Mouse (Mus musculus) MEL (cell line): ENCODE results near the gene Col26a1. TPM values are rescaled to one million over a fixed set of nuclear protein-coding genes. Genes with fewer than 3 reads are reported as not detected.

Experiments used
- DNase-seq: peaks from one replicate; pipeline ENCODE4 v3.0.0; 2011; ENCODE audit warnings: low read depth, low spot score
- H3K27ac ChIP-seq: 2 replicates; pipeline ENCODE4 v1.5.1; 2012; ENCODE audit warnings: low read depth, mild to moderate bottlenecking, control low read depth, low read length, moderate library complexity; ENCODE audit not compliant: control insufficient read depth
- H3K27me3 ChIP-seq, 2 experiments: fragments of 150-350 bp in 1 of 2; sonication (generic) in 1 of 2; 2 replicates each; pipeline ENCODE4 v1.6.1; 2012; ENCODE audit warnings: low read length in 2 of 2, mild to moderate bottlenecking in 2 of 2, improper control_type of control experiment in 1 of 2, moderate library complexity in 1 of 2; ENCODE audit not compliant: insufficient read depth in 2 of 2, control insufficient read depth in 1 of 2
- H3K36me3 ChIP-seq, 2 experiments: 2 replicates each; pipeline ENCODE4 v1.6.1; 2012 to 2014; ENCODE audit warnings: low read length in 2 of 2, improper control_type of control experiment in 1 of 2, inconsistent platforms in 1 of 2, mild to moderate bottlenecking in 1 of 2; ENCODE audit not compliant: insufficient read depth in 2 of 2, control insufficient read depth in 1 of 2
- H3K4me1 ChIP-seq, 2 experiments: fragments of 150-350 bp in 1 of 2; sonication (generic) in 1 of 2; 2 replicates each; pipeline ENCODE4 v1.6.1; 2012; ENCODE audit warnings: low read length in 2 of 2, improper control_type of control experiment in 1 of 2, mild to moderate bottlenecking in 1 of 2; ENCODE audit not compliant: insufficient read depth in 2 of 2, control insufficient read depth in 1 of 2
- H3K4me3 ChIP-seq, 2 experiments: fragments of 150-350 bp in 1 of 2; sonication (generic) in 1 of 2; 2 replicates each; pipeline ENCODE4 v1.5.1; 2012; ENCODE audit warnings: low read depth in 2 of 2, low read length in 2 of 2, mild to moderate bottlenecking in 2 of 2, moderate library complexity in 2 of 2, control low read depth in 1 of 2, improper control_type of control experiment in 1 of 2; ENCODE audit not compliant: control insufficient read depth in 1 of 2, insufficient read depth in 1 of 2
- H3K79me2 ChIP-seq: 2 replicates; pipeline ENCODE4 v1.6.1; 2012; ENCODE audit warnings: mild to moderate bottlenecking, low read length, moderate library complexity; ENCODE audit not compliant: control insufficient read depth, poor library complexity, insufficient read depth
- H3K9ac ChIP-seq: 2 replicates; pipeline ENCODE4 v1.6.1; 2012; ENCODE audit warnings: low read depth, mild to moderate bottlenecking, control low read depth, low read length, moderate library complexity; ENCODE audit not compliant: control insufficient read depth, poor library complexity, severe bottlenecking
- H3K9me3 ChIP-seq: fragments of 150-350 bp; sonication (generic); replicated peaks from 2 replicates; pipeline ENCODE4 v1.6.1; 2012; ENCODE audit warnings: mild to moderate bottlenecking, low read length, improper control_type of control experiment, moderate library complexity; ENCODE audit not compliant: insufficient read depth
- CHD1 ChIP-seq: IDR thresholded peaks from 2 replicates; pipeline ENCODE4 v1.6.1; 2012; ENCODE audit warnings: low read depth, mild to moderate bottlenecking, inconsistent platforms, low read length, improper control_type of control experiment
- CHD2 ChIP-seq: IDR thresholded peaks from 2 replicates; pipeline ENCODE4 v1.6.1; 2011; ENCODE audit warnings: low read length, improper control_type of control experiment
- E2F4 ChIP-seq: IDR thresholded peaks from 2 replicates; pipeline ENCODE4 v1.6.1; 2011; ENCODE audit warnings: low read depth, low read length, improper control_type of control experiment, borderline replicate concordance
- ELF1 ChIP-seq: IDR thresholded peaks from 2 replicates; pipeline ENCODE4 v1.6.1; 2014; ENCODE audit warnings: low read depth, mild to moderate bottlenecking, inconsistent platforms, low read length, improper control_type of control experiment, moderate library complexity
- EP300 ChIP-seq, 2 experiments: IDR thresholded peaks; 2 replicates each; pipeline ENCODE4 v1.6.1; 2011; ENCODE audit warnings: improper control_type of control experiment in 2 of 2, low read length in 2 of 2, low read depth in 1 of 2, mild to moderate bottlenecking in 1 of 2
- ETS1 ChIP-seq: IDR thresholded peaks from 2 replicates; pipeline ENCODE4 v1.6.1; 2012; ENCODE audit warnings: low read depth, mild to moderate bottlenecking, inconsistent platforms, low read length, improper control_type of control experiment, moderate library complexity
- GATA1 ChIP-seq: IDR thresholded peaks from 2 replicates; pipeline ENCODE4 v1.6.1; 2011; ENCODE audit warnings: low read depth, low read length, improper control_type of control experiment
- HCFC1 ChIP-seq: IDR thresholded peaks from 2 replicates; pipeline ENCODE4 v1.6.1; 2012; ENCODE audit warnings: low read depth, mild to moderate bottlenecking, inconsistent platforms, low read length, improper control_type of control experiment, moderate library complexity
- KAT2A ChIP-seq: conservative IDR thresholded peaks from 2 replicates; pipeline ENCODE4 v1.6.1; 2012; ENCODE audit warnings: low read depth, low read length, improper control_type of control experiment, inconsistent platforms
- MAZ ChIP-seq: IDR thresholded peaks from 2 replicates; pipeline ENCODE4 v1.6.1; 2012; ENCODE audit warnings: low read depth, mild to moderate bottlenecking, inconsistent platforms, low read length, improper control_type of control experiment
- MXI1 ChIP-seq: IDR thresholded peaks from 2 replicates; pipeline ENCODE4 v1.6.1; 2011; ENCODE audit warnings: mild to moderate bottlenecking, low read depth, low read length, improper control_type of control experiment
- MYB ChIP-seq: IDR thresholded peaks from 2 replicates; pipeline ENCODE4 v1.6.1; 2011; ENCODE audit warnings: mild to moderate bottlenecking, low read depth, low read length, improper control_type of control experiment
- MYC ChIP-seq: IDR thresholded peaks from 2 replicates; pipeline ENCODE4 v1.6.1; 2011; ENCODE audit warnings: low read depth, mild to moderate bottlenecking, low read length, improper control_type of control experiment, moderate library complexity
- NELFE ChIP-seq: IDR thresholded peaks from 2 replicates; pipeline ENCODE4 v1.6.1; 2011; ENCODE audit warnings: low read depth, low read length, improper control_type of control experiment
- NRF1 ChIP-seq: IDR thresholded peaks from 2 replicates; pipeline ENCODE4 v1.6.1; 2014; ENCODE audit warnings: low read depth, mild to moderate bottlenecking, inconsistent platforms, low read length, improper control_type of control experiment, moderate library complexity; ENCODE audit not compliant: poor library complexity, insufficient read depth, severe bottlenecking
- POLR2A ChIP-seq, 2 experiments: IDR thresholded peaks; 2 replicates each; pipeline ENCODE4 v1.6.1; 2011 to 2012; ENCODE audit warnings: low read length in 2 of 2, mild to moderate bottlenecking in 2 of 2, control low read depth in 1 of 2, improper control_type of control experiment in 1 of 2, low read depth in 1 of 2, moderate library complexity in 1 of 2; ENCODE audit not compliant: control insufficient read depth in 1 of 2, insufficient read depth in 1 of 2, poor library complexity in 1 of 2
- SIN3A ChIP-seq: IDR thresholded peaks from 2 replicates; pipeline ENCODE4 v1.6.1; 2012; ENCODE audit warnings: low read length, improper control_type of control experiment, inconsistent platforms
- TBP ChIP-seq: IDR thresholded peaks from 2 replicates; pipeline ENCODE4 v1.8.0; 2011; ENCODE audit warnings: low read depth, low read length, improper control_type of control experiment
- USF2 ChIP-seq, 2 experiments: IDR thresholded peaks; 2 replicates each; pipeline ENCODE4 v1.6.1; 2011 to 2012; ENCODE audit warnings: improper control_type of control experiment in 2 of 2, low read length in 2 of 2, borderline replicate concordance in 1 of 2, inconsistent platforms in 1 of 2, low read depth in 1 of 2, mild to moderate bottlenecking in 1 of 2; ENCODE audit not compliant: insufficient read depth in 1 of 2
- ZC3H11A ChIP-seq: IDR thresholded peaks from 2 replicates; pipeline ENCODE4 v1.6.1; 2012; ENCODE audit warnings: low read depth, mild to moderate bottlenecking, inconsistent platforms, low read length, improper control_type of control experiment
- ZKSCAN1 ChIP-seq: IDR thresholded peaks from 2 replicates; pipeline ENCODE4 v1.6.1; 2012; ENCODE audit warnings: low read depth, mild to moderate bottlenecking, inconsistent platforms, low read length, improper control_type of control experiment, moderate library complexity
- polyA plus RNA-seq, 2 experiments: library from polyadenylated mRNA; stranded (reverse) in 1 of 2; unstranded in 1 of 2; fragments of >175 nt in 1 of 2; fragments of >200 nt in 1 of 2; gene quantifications; 2 replicates each; pipeline versions ENCODE4 v1.2.1 to v1.2.4; 2012; ENCODE audit warnings: low replicate concordance in 2 of 2, low read depth in 1 of 2; ENCODE audit not compliant: insufficient read length in 2 of 2, insufficient read depth in 1 of 2, missing spikeins in 1 of 2
- total RNA-seq: library from RNA; depleted of rRNA; stranded (reverse); fragments of 300-350 nt; gene quantifications from 2 replicates; pipeline ENCODE4 v1.2.3, GENCODE M21; 2012

Gene Col26a1
- total and polyA plus RNA-seq, 3 experiments = not detected

GRCm38 (mm10) chr5:136907991-136908857, 25.2 kb upstream of the Col26a1 start, which contains the start of gene Ift22:
Gene Ift22, plus strand, starts transcription at chr5:136908150.
- H3K27ac ChIP-seq = peak within 1 kb of the TSS; percentile 5; the same call in 1 of the 2 replicates
- H3K36me3 ChIP-seq = no peaks in the 10 kb centered on the region
- H3K9me3 ChIP-seq = no peaks in the 10 kb centered on the region
- no peaks in the 10 kb centered on the region for H3K27me3 ChIP-seq
- TF ChIP-seq E2F4 (no peak), POLR2A (IDR thresholded peaks at IDR 0.05; ENCODE audit: control insufficient read depth in 1 of 2, insufficient read depth in 1 of 2, low read depth in 1 of 2, low read length in 2 of 2, poor library complexity in 1 of 2) (peak in 1 of 2 experiments; percentile 49; a peak in 1 of 4 replicates), TBP (peak; percentile 51; the same call in 1 of the 2 replicates), ELF1 (peak; percentile 99), CHD2 (no peak; the same call in 1 of the 2 replicates), KAT2A (peak; percentile 72), ZC3H11A (no peak), MYC (0 out of 2 replicates have a peak, but pooled peaks have one; percentile 42), EP300 (IDR thresholded peaks at IDR 0.05; ENCODE audit: low read depth in 1 of 2, low read length in 2 of 2) (no peak), HCFC1 (peak; percentile 94), CHD1 (0 out of 2 replicates have a peak, but pooled peaks have one; percentile 38), SIN3A (peak; percentile 99), MXI1 (peak; percentile 93), MAZ (0 out of 2 replicates have a peak, but pooled peaks have one; percentile 59), ZKSCAN1 (no peak), NRF1 (peak; percentile 82), MYB (no peak), USF2 (IDR thresholded peaks at IDR 0.05; ENCODE audit: borderline replicate concordance in 1 of 2, insufficient read depth in 1 of 2, low read depth in 1 of 2, low read length in 2 of 2) (no peak), GATA1 (peak; percentile 45; the same call in 1 of the 2 replicates), ETS1 (no peak), NELFE (peak; percentile 38; the same call in 1 of the 2 replicates)
- H3K4me3 ChIP-seq = peak within 1 kb of the TSS; percentile 80 to 90
- peak; percentile 92 for DNase-seq
- no peaks in the 10 kb centered on the region for H3K79me2 ChIP-seq
- peaks cover 0 to 13% of the 10 kb centered on the region in 2 experiments; a peak in 1 of 4 replicates for H3K4me1 ChIP-seq
- H3K9ac ChIP-seq = peak within 1 kb of the TSS; percentile 73
